Mouse (Mus musculus) heart, embryonic 11.5 days (tissue): ENCODE data around the gene Rimklb. TPM values are rescaled to one million over a fixed set of nuclear protein-coding genes. Genes with fewer than 3 reads are reported as not detected.

Experiments
- ATAC-seq: fragments of 200-750 bp; cut with Nextera tagmentation; replicated peaks from 2 replicates; pipeline ENCODE4 v1.8.0; 2017; ENCODE audit warnings: moderate library complexity; ENCODE audit not compliant: insufficient number of reproducible peaks, low FRiP score, low TSS enrichment
- H3K27ac ChIP-seq: fragments of 300-500 bp; sonication (generic); 2 replicates; pipeline ENCODE4 v1.5.1; 2014; ENCODE audit warnings: mild to moderate bottlenecking, low read depth, low read length
- H3K27me3 ChIP-seq: fragments of 300-500 bp; sonication (generic); 2 replicates; pipeline ENCODE4 v1.6.1; 2014; ENCODE audit warnings: mild to moderate bottlenecking, low read length, mixed read lengths; ENCODE audit not compliant: control insufficient read depth, insufficient read depth
- H3K36me3 ChIP-seq: fragments of 300-500 bp; sonication (generic); 2 replicates; pipeline ENCODE4 v1.6.1; 2014; ENCODE audit warnings: mild to moderate bottlenecking, low read length, moderate library complexity, mixed read lengths; ENCODE audit not compliant: control insufficient read depth, insufficient read depth
- H3K4me1 ChIP-seq: fragments of 300-500 bp; sonication (generic); 2 replicates; pipeline ENCODE4 v1.6.1; 2014; ENCODE audit warnings: low read length; ENCODE audit not compliant: control insufficient read depth, insufficient read depth
- H3K4me2 ChIP-seq: fragments of 300-500 bp; sonication (generic); 2 replicates; pipeline ENCODE4 v1.6.1; 2014; ENCODE audit warnings: mild to moderate bottlenecking, moderate library complexity
- H3K4me3 ChIP-seq: fragments of 300-500 bp; sonication (generic); 2 replicates; pipeline ENCODE4 v1.5.1; 2014; ENCODE audit warnings: low read depth, low read length
- H3K9ac ChIP-seq: fragments of 300-500 bp; sonication (generic); 2 replicates; pipeline ENCODE4 v1.6.1; 2014; ENCODE audit warnings: mild to moderate bottlenecking, low read depth, low read length, moderate library complexity
- H3K9me3 ChIP-seq: fragments of 300-500 bp; sonication (generic); replicated peaks from 2 replicates; pipeline ENCODE4 v1.6.1; 2016; ENCODE audit warnings: low read length; ENCODE audit not compliant: control insufficient read depth
- WGBS: fragments of 180-500 bp; shearing (Covaris S2); extraction: QIAGEN DNeasy Blood & Tissue Kit; methylation state at CpG from one replicate; pipeline ENCODE4 v1.1.7; 2014; ENCODE audit not compliant: insufficient replicate concordance; 5-methylcytosine and 5-hydroxymethylcytosine counted together
- polyA plus RNA-seq: library from polyadenylated mRNA; unstranded; fragments of >200 nt; fragmentation: Nextera tagmentation; extraction: Ambion mirVana; gene quantifications from 2 replicates; pipeline ENCODE4 v1.2.1, GENCODE M21; 2014

Gene Rimklb
- polyA plus RNA-seq, 1 experiment from 2014 or later, result 8.7 TPM

DNA sequence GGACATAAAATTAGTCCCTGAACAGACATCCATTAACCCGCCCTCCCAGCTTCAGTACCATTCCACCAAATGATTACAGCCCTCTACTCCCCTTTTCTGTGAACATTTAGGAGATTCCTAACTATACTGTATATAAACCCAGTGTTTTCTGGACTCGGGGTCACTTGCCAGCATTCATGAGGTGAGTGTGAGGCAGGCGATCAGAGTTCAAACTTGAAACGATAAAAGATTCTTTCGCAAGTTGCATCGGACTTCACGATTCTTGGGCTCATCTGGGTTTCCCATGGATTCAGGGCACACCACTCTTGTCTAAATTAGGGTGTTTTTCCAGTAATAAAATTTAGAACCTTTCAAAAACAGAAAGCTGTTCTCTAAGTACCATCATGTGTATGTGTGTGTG lies 71.1 kb downstream of the Rimklb start:
- no peak for ATAC-seq
- H3K4me2 ChIP-seq, result no peak overlapping the region
- no peak overlapping the region for H3K4me3 ChIP-seq
- H3K27me3 ChIP-seq, result no peaks in the 10 kb centered on the region
- no peak overlapping the region for H3K9ac ChIP-seq
- no peaks in the 10 kb centered on the region for H3K4me1 ChIP-seq
- H3K9me3 ChIP-seq, result no peaks in the 10 kb centered on the region; the same call in 1 of the 2 replicates
- H3K27ac ChIP-seq, result no peak overlapping the region
- WGBS, result 81% methylated on average over 7 of the region's 7 CpGs
- no peaks in the 10 kb centered on the region for H3K36me3 ChIP-seq

DNA sequence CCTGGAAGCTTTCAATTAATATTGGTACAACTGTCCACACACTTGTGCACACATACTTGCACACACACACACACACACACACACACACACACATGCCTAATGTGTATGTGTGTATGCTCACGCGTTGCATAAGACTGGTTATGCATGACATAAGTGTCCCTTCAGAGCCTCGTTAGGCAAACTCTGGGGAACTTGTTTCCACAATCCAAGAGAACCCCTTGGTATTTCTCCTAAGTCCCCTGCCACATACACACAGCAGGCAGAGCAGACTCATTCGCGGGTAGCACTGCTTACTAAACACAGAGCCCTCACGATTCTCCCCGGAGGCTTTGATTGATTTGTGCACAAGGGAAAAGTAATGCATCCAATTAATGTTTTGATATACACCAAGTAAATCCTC lies 81.5 kb downstream of the Rimklb start:
- H3K27me3 ChIP-seq, result no peaks in the 10 kb centered on the region
- H3K9me3 ChIP-seq, result no peaks in the 10 kb centered on the region
- H3K36me3 ChIP-seq, result no peaks in the 10 kb centered on the region
- no peak overlapping the region for H3K4me2 ChIP-seq
- H3K27ac ChIP-seq, result no peak overlapping the region
- no peak for ATAC-seq
- no peak overlapping the region for H3K4me3 ChIP-seq
- WGBS, result 75% methylated on average over 7 of the region's 7 CpGs
- H3K4me1 ChIP-seq, result no peaks in the 10 kb centered on the region
- no peak overlapping the region for H3K9ac ChIP-seq

DNA sequence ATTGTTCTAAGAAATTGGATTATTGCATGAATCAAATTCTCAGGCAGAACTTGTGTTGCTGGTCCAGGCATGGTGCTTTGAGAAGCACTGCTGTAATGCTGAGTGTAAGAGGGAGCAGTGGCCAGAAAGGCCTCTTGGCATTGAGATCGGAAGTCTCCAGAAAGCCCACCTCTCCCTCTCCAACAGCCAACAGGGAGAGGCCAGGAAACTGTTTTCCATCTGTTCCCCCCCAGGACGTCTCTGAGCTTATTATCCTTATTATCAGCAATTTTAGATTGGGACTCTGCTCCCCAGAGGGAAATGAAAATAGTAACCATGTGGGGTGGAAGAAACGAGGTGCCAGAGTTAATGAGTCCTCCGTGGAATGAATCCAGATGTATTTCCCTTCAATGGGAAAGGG lies 82.2 kb downstream of the Rimklb start:
- ATAC-seq, result no peak

DNA sequence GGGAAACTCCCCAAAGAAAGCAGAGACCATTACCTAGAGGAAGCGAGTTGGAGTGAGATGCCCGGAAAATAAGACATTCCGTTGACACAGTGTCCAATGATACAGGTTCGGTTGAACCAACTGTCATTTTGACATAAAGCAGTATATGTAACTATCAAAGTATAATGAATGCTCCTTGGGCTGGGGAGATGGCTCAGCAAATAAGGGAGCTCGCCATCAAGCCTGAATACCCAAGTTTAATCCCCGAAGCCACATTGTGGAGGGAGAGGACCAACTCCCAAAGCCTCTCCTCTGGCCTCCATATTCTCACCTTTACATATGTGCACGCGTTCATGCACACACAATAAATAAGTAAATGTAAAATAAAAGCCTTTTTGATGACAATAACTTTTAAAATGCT lies 87.3 kb downstream of the Rimklb start:
- H3K4me1 ChIP-seq, result no peaks in the 10 kb centered on the region
- H3K27ac ChIP-seq, result no peak overlapping the region
- WGBS, result 80% methylated on average over 8 of the region's 8 CpGs
- H3K36me3 ChIP-seq, result no peaks in the 10 kb centered on the region
- ATAC-seq, result no peak
- H3K9me3 ChIP-seq, result no peaks in the 10 kb centered on the region
- H3K4me3 ChIP-seq, result no peak overlapping the region
- H3K27me3 ChIP-seq, result no peaks in the 10 kb centered on the region
- no peak overlapping the region for H3K4me2 ChIP-seq
- H3K9ac ChIP-seq, result no peak overlapping the region

More for the DNA sequence above, 82.2 kb downstream of the Rimklb start:
- Histone ChIP-seq H3K36me3 (no peaks in the 10 kb centered on the region), H3K9ac (no peak overlapping the region), H3K4me2 (no peak overlapping the region), H3K27me3 (no peaks in the 10 kb centered on the region), H3K4me1 (no peaks in the 10 kb centered on the region), H3K9me3 (no peaks in the 10 kb centered on the region), H3K27ac (no peak overlapping the region), H3K4me3 (no peak overlapping the region)
- WGBS, result 48% methylated on average over 4 of the region's 4 CpGs

DNA sequence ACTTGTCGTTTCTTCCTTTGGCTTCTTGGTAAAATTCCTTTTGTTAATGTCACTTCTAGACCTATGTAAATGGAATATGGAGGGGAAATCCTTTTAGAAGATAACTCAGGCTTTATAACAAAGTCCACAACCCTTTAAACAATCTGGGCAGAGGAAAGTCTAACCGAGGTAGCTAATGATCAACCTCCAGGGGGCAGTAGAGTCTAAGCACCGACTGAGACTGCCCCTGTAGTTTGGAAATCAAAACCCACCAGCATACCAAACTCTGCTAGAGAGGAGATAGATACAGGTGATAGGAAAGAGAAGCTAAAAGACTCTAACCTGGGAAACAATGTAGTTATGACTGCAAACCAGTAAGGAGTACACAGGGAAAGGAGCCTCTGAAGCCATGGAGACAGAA lies 96.3 kb downstream of the Rimklb start:
- Histone ChIP-seq H3K9me3 (no peaks in the 10 kb centered on the region), H3K9ac (no peak overlapping the region), H3K4me3 (no peak overlapping the region), H3K4me2 (no peak overlapping the region), H3K4me1 (no peaks in the 10 kb centered on the region), H3K36me3 (no peaks in the 10 kb centered on the region), H3K27ac (no peak overlapping the region), H3K27me3 (no peaks in the 10 kb centered on the region)
- WGBS, result 13% methylated on average over 3 of the region's 3 CpGs
- ATAC-seq, result no peak

DNA sequence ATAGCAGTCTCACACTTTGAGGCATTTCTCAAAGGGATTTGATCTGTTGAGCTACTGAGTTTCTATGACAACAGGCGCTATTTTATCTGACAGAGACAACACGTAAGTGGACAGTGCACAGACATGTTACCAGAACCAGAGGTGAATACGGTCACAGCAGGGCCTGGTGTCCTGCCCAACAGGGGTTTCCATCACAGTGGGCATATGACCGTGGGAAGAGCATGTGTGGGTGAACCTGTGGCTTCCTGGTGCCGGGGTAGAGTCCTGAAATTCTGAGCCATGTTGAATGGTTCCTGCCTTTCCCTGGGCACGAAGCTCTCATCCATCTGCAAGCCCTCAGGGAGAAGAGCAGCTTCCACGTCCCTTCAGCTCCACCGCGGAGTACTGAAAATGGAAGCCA lies 98.3 kb downstream of the Rimklb start:
- H3K27me3 ChIP-seq, result no peaks in the 10 kb centered on the region
- no peak overlapping the region for H3K4me3 ChIP-seq
- WGBS, result 78% methylated on average over 9 of the region's 9 CpGs

More for the DNA sequence above, 98.3 kb downstream of the Rimklb start:
- H3K4me1 ChIP-seq, result no peaks in the 10 kb centered on the region
- no peaks in the 10 kb centered on the region for H3K36me3 ChIP-seq
- H3K27ac ChIP-seq, result no peak overlapping the region
- no peak overlapping the region for H3K4me2 ChIP-seq
- H3K9ac ChIP-seq, result no peak overlapping the region
- ATAC-seq, result no peak
- peaks cover 5% of the 10 kb centered on the region for H3K9me3 ChIP-seq

Other genes starting within 250 kb of the Rimklb start
- gene Klrg1, start 215.9 kb downstream of the Rimklb start, polyA plus RNA-seq, result not detected in 2 replicates
- 84.9 and 93.0 TPM in 2 replicates for gene M6pr, start 190.0 kb downstream of the Rimklb start, polyA plus RNA-seq
- gene Phc1, start 158.2 kb downstream of the Rimklb start, polyA plus RNA-seq, result 15.7 and 17.1 TPM in 2 replicates
- 5.4 and 5.9 TPM in 2 replicates for gene Mfap5, start 7.1 kb upstream of the Rimklb start, polyA plus RNA-seq
- gene Aicda, start 55.0 kb upstream of the Rimklb start, polyA plus RNA-seq, result 0.16 TPM in 1 of 2 replicates, not detected in the other
- 0.97 and 2.4 TPM in 2 replicates for gene Apobec1, start 103.7 kb upstream of the Rimklb start, polyA plus RNA-seq
- 0.17 and 0.56 TPM in 2 replicates for gene Gdf3, start 111.3 kb upstream of the Rimklb start, polyA plus RNA-seq
- not detected in 2 replicates for gene Dppa3, start 127.6 kb upstream of the Rimklb start, polyA plus RNA-seq
- gene Nanog, start 208.7 kb upstream of the Rimklb start, polyA plus RNA-seq, result 0.23 and 0.25 TPM in 2 replicates